Mouse (Mus musculus) embryonic facial prominence, embryonic 13.5 days (tissue): ENCODE results near the gene Slc27a1. TPM values are rescaled to one million over a fixed set of nuclear protein-coding genes. Genes with fewer than 3 reads are reported as not detected.
A peak's percentile ranks its signal among the peaks of the same experiment; 100 is the strongest.
"Not testable (repeated sequence)": the region's sequence is repeated elsewhere in the genome, so short reads cannot be mapped to it uniquely, and the experiment has no call there.

Source experiments
- ATAC-seq: fragments of 200-750 bp; cut with Nextera tagmentation; 2 replicates; pipeline ENCODE4 v1.8.0; 2017; ENCODE audit warnings: low read depth; ENCODE audit not compliant: insufficient number of reproducible peaks, insufficient read depth, low FRiP score, low TSS enrichment
- H3K27ac ChIP-seq: fragments of 300-500 bp; sonication (generic); 2 replicates; pipeline ENCODE4 v1.5.1; 2015; ENCODE audit warnings: moderate library complexity, mild to moderate bottlenecking, inconsistent platforms
- H3K27me3 ChIP-seq: fragments of 300-500 bp; sonication (generic); 2 replicates; pipeline ENCODE4 v1.6.1; 2015; ENCODE audit warnings: mild to moderate bottlenecking, inconsistent platforms
- H3K36me3 ChIP-seq: fragments of 300-500 bp; sonication (generic); 2 replicates; pipeline ENCODE4 v1.6.1; 2015; ENCODE audit warnings: mild to moderate bottlenecking, inconsistent platforms
- H3K4me1 ChIP-seq: fragments of 300-500 bp; sonication (generic); 2 replicates; pipeline ENCODE4 v1.6.1; 2015; ENCODE audit warnings: inconsistent platforms
- H3K4me2 ChIP-seq: fragments of 300-500 bp; sonication (generic); 2 replicates; pipeline ENCODE4 v1.6.1; 2015; ENCODE audit warnings: moderate library complexity, mild to moderate bottlenecking, inconsistent platforms
- H3K4me3 ChIP-seq: fragments of 300-500 bp; sonication (generic); 2 replicates; pipeline ENCODE4 v1.5.1; 2015; ENCODE audit warnings: mild to moderate bottlenecking, inconsistent platforms
- H3K9ac ChIP-seq: fragments of 300-500 bp; sonication (generic); 2 replicates; pipeline ENCODE4 v1.6.1; 2015; ENCODE audit warnings: mild to moderate bottlenecking, inconsistent platforms
- H3K9me3 ChIP-seq: fragments of 300-500 bp; sonication (generic); 2 replicates; pipeline ENCODE4 v1.6.1; 2016; ENCODE audit warnings: inconsistent platforms
- WGBS: fragments of 180-500 bp; shearing (Covaris S2); methylation state at CpG from one replicate; pipeline ENCODE4 v1.1.7; 2015; ENCODE audit warnings: mixed read lengths; 5-methylcytosine and 5-hydroxymethylcytosine counted together
- polyA plus RNA-seq: library from polyadenylated mRNA; unstranded; fragments of >200 nt; fragmentation: Nextera tagmentation; extraction: Ambion mirVana; gene quantifications from 2 replicates; pipeline ENCODE4 v1.2.1, GENCODE M21; 2015

Gene Slc27a1
- 47.8 and 59.4 TPM in 2 replicates for polyA plus RNA-seq

GRCm38 (mm10) chr8:71568387-71568937 is at the start of gene Slc27a1:
Gene Slc27a1, plus strand, starts transcription at chr8:71568882.
- no peaks in the 10 kb centered on the region for H3K36me3 ChIP-seq
- peak within 1 kb of the TSS; percentile 61 for H3K4me3 ChIP-seq
- H3K9me3 ChIP-seq: peaks cover 6% of the 10 kb centered on the region
- H3K9ac ChIP-seq: peak within 1 kb of the TSS; percentile 65
- H3K27ac ChIP-seq: peak within 1 kb of the TSS; percentile 83
- H3K4me2 ChIP-seq: peak within 1 kb of the TSS; percentile 84
- WGBS: 11% methylated on average over 13 of the region's 13 CpGs
- no peak for ATAC-seq
- peaks cover 44% of the 10 kb centered on the region for H3K27me3 ChIP-seq
- peaks cover 34% of the 10 kb centered on the region for H3K4me1 ChIP-seq

GRCm38 (mm10) chr8:71519037-71519825 is 49.5 kb upstream of the Slc27a1 start:
- H3K36me3 ChIP-seq, ATAC-seq, H3K9me3 ChIP-seq, H3K4me1 ChIP-seq, H3K4me2 ChIP-seq, H3K4me3 ChIP-seq, H3K9ac ChIP-seq, H3K27ac ChIP-seq: not testable (repeated sequence)
- H3K27me3 ChIP-seq: peaks cover 14% of the 10 kb centered on the region
- 34% methylated on average over 9 of the region's 10 CpGs for WGBS

- ATAC-seq: peak; percentile 54; the same call in 1 of the 2 replicates
- peak overlapping the region; percentile 44 for H3K4me2 ChIP-seq
- peaks cover 38% of the 10 kb centered on the region for H3K27me3 ChIP-seq
- no peaks in the 10 kb centered on the region for H3K36me3 ChIP-seq
- H3K27ac ChIP-seq: no peak overlapping the region
- peak overlapping the region; percentile 15 for H3K4me3 ChIP-seq
- H3K9ac ChIP-seq: 0 out of 2 replicates have a peak overlapping the region, but pooled peaks have one; percentile 8
- WGBS: 2% methylated on average over 17 of the region's 17 CpGs
- no peaks in the 10 kb centered on the region for H3K9me3 ChIP-seq
- peaks cover 11% of the 10 kb centered on the region; the same call in 1 of the 2 replicates for H3K4me1 ChIP-seq
Observed at GRCm38 (mm10) chr8:71521634-71522033, 47.0 kb upstream of the Slc27a1 start.

- Histone ChIP-seq H3K27me3 (peaks cover 59% of the 10 kb centered on the region), H3K9ac (peak within 1 kb of the TSS; percentile 33; the same call in 1 of the 2 replicates)
Observed at GRCm38 (mm10) chr8:71525226-71526050, 43.2 kb upstream of the Slc27a1 start, which contains the start of gene Ccdc194. Gene Ccdc194, minus strand, starts transcription at chr8:71525711.

GRCm38 (mm10) chr8:71526272-71526671 is 42.4 kb upstream of the Slc27a1 start:
- no peak overlapping the region for H3K9ac ChIP-seq
- H3K27me3 ChIP-seq: peaks cover 59% of the 10 kb centered on the region
- no peaks in the 10 kb centered on the region for H3K9me3 ChIP-seq
- no peak overlapping the region for H3K4me3 ChIP-seq
- WGBS: 9% methylated on average over 6 of the region's 6 CpGs
- H3K4me1 ChIP-seq: peaks cover 7% of the 10 kb centered on the region; the same call in 1 of the 2 replicates
- no peak overlapping the region for H3K4me2 ChIP-seq
- H3K36me3 ChIP-seq: no peaks in the 10 kb centered on the region
- ATAC-seq: no peak
- H3K27ac ChIP-seq: 0 out of 2 replicates have a peak overlapping the region, but pooled peaks have one; percentile 33

More at GRCm38 (mm10) chr8:71525226-71526050, 43.2 kb upstream of the Slc27a1 start, which contains the start of gene Ccdc194:
- Histone ChIP-seq H3K4me2 (peak within 1 kb of the TSS; percentile 21; the same call in 1 of the 2 replicates), H3K27ac (0 out of 2 replicates have a peak within 1 kb of the TSS, but pooled peaks have one; percentile 33), H3K4me3 (peak within 1 kb of the TSS; percentile 17), H3K36me3 (no peaks in the 10 kb centered on the region), H3K9me3 (no peaks in the 10 kb centered on the region), H3K4me1 (peaks cover 7% of the 10 kb centered on the region; the same call in 1 of the 2 replicates)
- no peak for ATAC-seq
- WGBS: 7% methylated on average over 46 of the region's 46 CpGs

- WGBS: 46% methylated on average over 3 of the region's 3 CpGs
- Histone ChIP-seq H3K4me3 (no peak overlapping the region), H3K27ac (no peak overlapping the region), H3K9ac (no peak overlapping the region), H3K36me3 (no peaks in the 10 kb centered on the region), H3K27me3 (peaks cover 58% of the 10 kb centered on the region), H3K4me1 (peaks cover 7% of the 10 kb centered on the region; the same call in 1 of the 2 replicates), H3K4me2 (no peak overlapping the region), H3K9me3 (no peaks in the 10 kb centered on the region)
- ATAC-seq: no peak
Observed at GRCm38 (mm10) chr8:71527162-71527870, 41.4 kb upstream of the Slc27a1 start.

GRCm38 (mm10) chr8:71528362-71529073 is 40.2 kb upstream of the Slc27a1 start:
- 79% methylated on average over 11 of the region's 11 CpGs for WGBS
- Histone ChIP-seq H3K9ac (no peak overlapping the region), H3K4me2 (no peak overlapping the region), H3K36me3 (no peaks in the 10 kb centered on the region), H3K4me3 (no peak overlapping the region), H3K27me3 (peaks cover 52% of the 10 kb centered on the region), H3K4me1 (peaks cover 7% of the 10 kb centered on the region; the same call in 1 of the 2 replicates), H3K9me3 (no peaks in the 10 kb centered on the region), H3K27ac (peak overlapping the region; percentile 51; the same call in 1 of the 2 replicates)
- ATAC-seq: no peak

- H3K9me3 ChIP-seq, H3K4me1 ChIP-seq, H3K4me2 ChIP-seq, ATAC-seq, H3K9ac ChIP-seq, H3K27ac ChIP-seq, H3K36me3 ChIP-seq, H3K4me3 ChIP-seq: not testable (repeated sequence)
- 62% methylated on average over 6 of the region's 12 CpGs for WGBS
- peaks cover 28% of the 10 kb centered on the region for H3K27me3 ChIP-seq
Observed at GRCm38 (mm10) chr8:71530735-71531467, 37.8 kb upstream of the Slc27a1 start.

GRCm38 (mm10) chr8:71534263-71534810 is 34.3 kb upstream of the Slc27a1 start:
- Histone ChIP-seq H3K9ac (no peak overlapping the region), H3K4me1 (peaks cover 14% of the 10 kb centered on the region), H3K27me3 (0 out of 2 replicates have a peak, but pooled peaks cover 9% of the 10 kb centered on the region), H3K27ac (no peak overlapping the region), H3K4me2 (no peak overlapping the region), H3K9me3 (no peaks in the 10 kb centered on the region), H3K4me3 (no peak overlapping the region), H3K36me3 (no peaks in the 10 kb centered on the region)
- whole genome bisulfite sequencing: 41% methylated on average over 3 of the region's 3 CpGs
- no peak for ATAC-seq
